In the genomic region with DNA sequence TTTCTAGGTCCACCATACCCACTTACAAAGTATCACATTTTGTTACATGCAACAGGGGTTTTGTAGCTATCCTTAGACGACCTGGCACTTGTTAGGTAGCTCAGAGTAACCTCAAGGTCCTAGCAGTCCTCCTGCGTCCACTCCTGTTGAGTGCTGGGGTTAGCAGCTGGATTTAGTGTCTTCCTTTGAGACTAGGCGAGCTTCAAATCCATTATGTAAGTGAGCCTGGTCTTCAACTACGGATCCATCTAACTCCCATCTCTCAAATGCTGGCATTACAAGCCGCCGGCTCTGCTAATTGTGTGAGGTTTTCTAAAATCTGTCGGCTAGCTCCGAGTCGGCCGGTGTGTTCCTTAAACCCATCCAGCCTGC, we compare ENCODE assay signal across 8 mouse cellular contexts. TPM values are rescaled to one million over a fixed set of nuclear protein-coding genes. Genes with fewer than 3 reads are reported as not detected.
DNase-seq lines count a peak whose midpoint lies in the region; ATAC-seq lines count a peak whose summit lies in the region.

No protein-coding gene starts in this region.

- H3K4me2 ChIP-seq in kidney, embryonic 15.5 days = peak overlapping the region; percentile 81
- peak overlapping the region; percentile 54 for H3K4me2 ChIP-seq in hindbrain, embryonic 15.5 days
- H3K4me2 ChIP-seq in midbrain, embryonic 14.5 days (ENCODE audit: low read length) = peak overlapping the region; percentile 64

- H3K36me3 ChIP-seq in kidney, embryonic 15.5 days = peaks cover 31% of the 10 kb centered on the region
- peaks cover 16% of the 10 kb centered on the region for H3K36me3 ChIP-seq in hindbrain, embryonic 15.5 days
- H3K36me3 ChIP-seq in midbrain, embryonic 14.5 days (ENCODE audit: control insufficient read depth, insufficient read depth, low read length) = peaks cover 25% of the 10 kb centered on the region

- H3K9me3 ChIP-seq in kidney, embryonic 15.5 days (replicated peaks) = no peaks in the 10 kb centered on the region
- H3K9me3 ChIP-seq in hindbrain, embryonic 15.5 days = no peaks in the 10 kb centered on the region
- no peaks in the 10 kb centered on the region for H3K9me3 ChIP-seq in midbrain, embryonic 14.5 days (ENCODE audit: control insufficient read depth, low read length)

- peak overlapping the region; percentile 84; the same call in 1 of the 2 replicates for H3K9ac ChIP-seq in kidney, embryonic 15.5 days
- H3K9ac ChIP-seq in hindbrain, embryonic 15.5 days = peak overlapping the region; percentile 23
- H3K9ac ChIP-seq in midbrain, embryonic 14.5 days (replicated peaks; ENCODE audit: low read length) = peak overlapping the region; percentile 98

- peak overlapping the region; percentile 79 for H3K4me3 ChIP-seq in kidney, embryonic 15.5 days (replicated peaks)
- H3K4me3 ChIP-seq in brown adipose tissue, adult 24 weeks (ENCODE audit: insufficient read depth, low read depth, low read length) = peak overlapping the region; percentile 82
- peak overlapping the region; percentile 99 for H3K4me3 ChIP-seq in hindbrain, embryonic 15.5 days
- peak overlapping the region; percentile 97 for H3K4me3 ChIP-seq in midbrain, embryonic 14.5 days (replicated peaks; ENCODE audit: low read depth, low read length)

- no peak for ATAC-seq in kidney, embryonic 15.5 days (replicated peaks; ENCODE audit: low FRiP score)
- ATAC-seq in hindbrain, embryonic 15.5 days (ENCODE audit: low FRiP score, low read depth) = no peak; the same call in 1 of the 2 replicates
- ATAC-seq in midbrain, embryonic 14.5 days (ENCODE audit: low FRiP score, low TSS enrichment) = peak; percentile 4; the same call in 1 of the 2 replicates

- DNase-seq in kidney, postnatal 4 days = no peak
- DNase-seq in midbrain, embryonic 14.5 days = no peak
- no peak for DNase-seq in ovary, postnatal 36 days (ENCODE audit: low spot score)
- no peak for DNase-seq in right cerebral cortex, postnatal 10 days (ENCODE audit: low spot score in 2 of 2)
- no peak for DNase-seq in kidney, postnatal 10 days

- H3K4me1 ChIP-seq in kidney, embryonic 15.5 days = peaks cover 12% of the 10 kb centered on the region
- no peaks in the 10 kb centered on the region for H3K4me1 ChIP-seq in brown adipose tissue, adult 24 weeks (ENCODE audit: control insufficient read depth, insufficient read depth, insufficient read length, low read length)
- H3K4me1 ChIP-seq in hindbrain, embryonic 15.5 days (replicated peaks) = peaks cover 8% of the 10 kb centered on the region
- H3K4me1 ChIP-seq in midbrain, embryonic 14.5 days (ENCODE audit: control insufficient read depth, insufficient read depth, low read length) = peaks cover 15% of the 10 kb centered on the region; the same call in 1 of the 2 replicates

- no peaks in the 10 kb centered on the region for H3K27me3 ChIP-seq in kidney, embryonic 15.5 days
- H3K27me3 ChIP-seq in hindbrain, embryonic 15.5 days = no peaks in the 10 kb centered on the region
- H3K27me3 ChIP-seq in midbrain, embryonic 14.5 days (ENCODE audit: control insufficient read depth, insufficient read depth, low read length) = no peaks in the 10 kb centered on the region

- H3K27ac ChIP-seq in kidney, embryonic 15.5 days = no peak overlapping the region
- no peak overlapping the region for H3K27ac ChIP-seq in brown adipose tissue, adult 24 weeks (replicated peaks; ENCODE audit: low read depth, low read length)
- peak overlapping the region; percentile 89 for H3K27ac ChIP-seq in hindbrain, embryonic 15.5 days (replicated peaks)
- peak overlapping the region; percentile 91 for H3K27ac ChIP-seq in midbrain, embryonic 14.5 days (replicated peaks; ENCODE audit: low read depth, low read length)

- 6% methylated on average over 10 of the region's 10 CpGs for WGBS in kidney, embryonic 15.5 days
- 7% methylated on average over 10 of the region's 10 CpGs for WGBS in hindbrain, embryonic 15.5 days
- WGBS in midbrain, embryonic 14.5 days = 5% methylated on average over 10 of the region's 10 CpGs

RNA-seq across cellular contexts. Expression of gene Rufy2, which starts 0.4 kb away (rescaled TPM):
- 25.8 and 26.6 TPM in 2 replicates for polyA plus RNA-seq in kidney, embryonic 15.5 days (2015; fragmentation: Nextera tagmentation; extraction: Ambion mirVana)
- polyA plus RNA-seq in brown adipose tissue, adult 24 weeks (2012; ENCODE audit: insufficient read depth, insufficient read length, missing spikeins) = 4.2 and 7.5 TPM in 2 replicates
- 58.5 and 61.9 TPM in 2 replicates for polyA plus RNA-seq in hindbrain, embryonic 15.5 days (2015; fragmentation: Nextera tagmentation; extraction: Ambion mirVana)
- polyA plus RNA-seq in midbrain, embryonic 14.5 days (2014; fragmentation: Nextera tagmentation; extraction: Ambion mirVana) = 59.9 and 60.3 TPM in 2 replicates

RNA-seq across cellular contexts. Expression of gene Dna2, which starts 32.8 kb away (rescaled TPM):
- polyA plus RNA-seq in kidney, embryonic 15.5 days (2015; fragmentation: Nextera tagmentation; extraction: Ambion mirVana) = 20.8 and 22.2 TPM in 2 replicates
- polyA plus RNA-seq in brown adipose tissue, adult 24 weeks (2012; ENCODE audit: insufficient read depth, insufficient read length, missing spikeins) = 0.28 and 0.88 TPM in 2 replicates
- 3.6 and 4.0 TPM in 2 replicates for polyA plus RNA-seq in hindbrain, embryonic 15.5 days (2015; fragmentation: Nextera tagmentation; extraction: Ambion mirVana)
- 3.2 and 5.8 TPM in 2 replicates for polyA plus RNA-seq in midbrain, embryonic 14.5 days (2014; fragmentation: Nextera tagmentation; extraction: Ambion mirVana)

RNA-seq across cellular contexts. Expression of gene Hnrnph3, which starts 44.4 kb away (rescaled TPM):
- 124 and 125 TPM in 2 replicates for polyA plus RNA-seq in kidney, embryonic 15.5 days (2015; fragmentation: Nextera tagmentation; extraction: Ambion mirVana)
- 30.0 and 45.4 TPM in 2 replicates for polyA plus RNA-seq in brown adipose tissue, adult 24 weeks (2012; ENCODE audit: insufficient read depth, insufficient read length, missing spikeins)
- polyA plus RNA-seq in hindbrain, embryonic 15.5 days (2015; fragmentation: Nextera tagmentation; extraction: Ambion mirVana) = 134 and 141 TPM in 2 replicates
- 101 TPM in 2 replicates for polyA plus RNA-seq in midbrain, embryonic 14.5 days (2014; fragmentation: Nextera tagmentation; extraction: Ambion mirVana)

RNA-seq across cellular contexts. Expression of gene Pbld2, which starts 44.5 kb away (rescaled TPM):
- polyA plus RNA-seq in kidney, embryonic 15.5 days (2015; fragmentation: Nextera tagmentation; extraction: Ambion mirVana) = 4.0 and 4.4 TPM in 2 replicates
- polyA plus RNA-seq in brown adipose tissue, adult 24 weeks (2012; ENCODE audit: insufficient read depth, insufficient read length, missing spikeins) = 0.58 and 1.9 TPM in 2 replicates
- 0.35 and 0.93 TPM in 2 replicates for polyA plus RNA-seq in hindbrain, embryonic 15.5 days (2015; fragmentation: Nextera tagmentation; extraction: Ambion mirVana)
- 0.79 and 0.89 TPM in 2 replicates for polyA plus RNA-seq in midbrain, embryonic 14.5 days (2014; fragmentation: Nextera tagmentation; extraction: Ambion mirVana)

RNA-seq across cellular contexts. Expression of gene Slc25a16, which starts 59.2 kb away (rescaled TPM):
- 15.0 and 15.8 TPM in 2 replicates for polyA plus RNA-seq in kidney, embryonic 15.5 days (2015; fragmentation: Nextera tagmentation; extraction: Ambion mirVana)
- polyA plus RNA-seq in brown adipose tissue, adult 24 weeks (2012; ENCODE audit: insufficient read depth, insufficient read length, missing spikeins) = 38.1 and 43.0 TPM in 2 replicates
- polyA plus RNA-seq in hindbrain, embryonic 15.5 days (2015; fragmentation: Nextera tagmentation; extraction: Ambion mirVana) = 13.7 and 16.1 TPM in 2 replicates
- 15.3 and 17.9 TPM in 2 replicates for polyA plus RNA-seq in midbrain, embryonic 14.5 days (2014; fragmentation: Nextera tagmentation; extraction: Ambion mirVana)

Comparison
In these comparisons a context has a peak if more than half of its experiments do, and no peak if none do; other contexts are left out.
1. H3K27ac ChIP-seq: peak in hindbrain, embryonic 15.5 days (single experiment) and midbrain, embryonic 14.5 days (single experiment); none in kidney, embryonic 15.5 days (single experiment) and brown adipose tissue, adult 24 weeks (single experiment).
2. H3K9ac ChIP-seq: peak in every context shown above with its lines; median percentile 98 in midbrain, embryonic 14.5 days; 84 in kidney, embryonic 15.5 days; 23 in hindbrain, embryonic 15.5 days.
3. Peak in every context shown above with its lines, with median percentiles within 50 percentile points of each other: H3K4me2 ChIP-seq and H3K4me3 ChIP-seq.